Mouse (Mus musculus) lung, adult 18-20 months (tissue): Measurements from ENCODE around the gene Eif3i.

ENCODE experiments used
- DNase-seq, 2 experiments: peaks; one replicate each; pipeline ENCODE4 v3.0.0; 2022; ENCODE audit warnings: mixed read lengths in 2 of 2

The Eif3i gene

DNA sequence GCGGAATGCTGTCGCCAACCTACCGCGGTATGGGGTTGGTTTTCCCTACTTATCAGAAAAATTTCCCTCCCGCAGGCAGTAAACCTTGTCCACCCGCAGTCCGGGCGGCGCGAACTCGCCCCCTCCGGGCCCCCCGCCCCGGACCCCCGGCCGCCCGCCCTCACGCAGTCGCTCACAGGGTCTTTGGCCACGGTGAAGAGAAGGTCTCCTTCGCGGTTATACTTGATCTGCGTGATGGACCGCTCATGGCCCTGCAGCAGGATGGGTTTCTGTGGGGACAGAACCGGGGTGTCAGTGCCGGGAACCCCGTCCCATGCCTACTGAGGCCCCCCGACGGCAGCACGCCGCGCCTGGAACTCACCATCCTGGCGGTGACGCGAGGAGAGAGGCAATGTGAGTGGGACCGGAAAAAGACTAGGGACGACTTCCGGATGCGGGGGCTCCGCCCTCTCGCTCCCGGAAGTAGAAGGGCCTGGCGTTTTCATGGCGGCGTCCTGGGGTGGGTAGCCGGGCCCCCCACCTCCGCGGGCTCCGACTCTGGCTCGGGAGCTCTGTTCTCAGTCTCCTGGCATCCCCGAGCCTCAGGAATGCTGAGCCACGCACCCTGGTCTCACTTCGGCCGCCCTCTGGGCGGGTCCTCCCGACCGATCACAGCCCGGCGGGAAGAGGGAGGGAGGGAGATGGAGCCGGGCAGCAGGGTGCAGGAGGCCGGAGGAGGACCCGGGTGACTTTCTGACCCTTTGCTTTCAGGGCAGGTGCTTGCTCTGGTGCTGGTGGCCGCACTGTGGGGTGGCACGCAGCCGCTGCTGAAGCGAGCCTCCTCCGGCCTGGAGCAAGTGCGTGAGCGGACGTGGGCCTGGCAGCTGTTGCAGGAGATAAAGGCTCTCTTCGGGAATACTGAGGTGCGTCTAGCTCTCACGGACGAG lies at the start of gene Eif3i, which contains the start of gene Tmem234:
Gene Eif3i, minus strand, starts transcription at position 416 of the 926 bp plus-strand sequence.
Gene Tmem234, plus strand, starts transcription at position 436 of the 926 bp plus-strand sequence.
- peak; percentile 84 to 89 for DNase-seq

- DNase-seq, result no peak
Observed at GRCm38 (mm10) chr4:129648656-129649055, 48.2 kb upstream of the Eif3i start.

- no peak for DNase-seq
Observed at GRCm38 (mm10) chr4:129645204-129645603, 44.8 kb upstream of the Eif3i start.

- DNase-seq, result peak in 1 of 2 experiments; percentile 33
Observed at GRCm38 (mm10) chr4:129641756-129642155, 41.3 kb upstream of the Eif3i start.

GRCm38 (mm10) chr4:129640638-129641467 lies 40.4 kb upstream of the Eif3i start, which contains the start of gene Txlna:
TSS of gene Txlna (minus strand) at chr4:129641065.
- DNase-seq, result peak; percentile 97 to 98

DNA sequence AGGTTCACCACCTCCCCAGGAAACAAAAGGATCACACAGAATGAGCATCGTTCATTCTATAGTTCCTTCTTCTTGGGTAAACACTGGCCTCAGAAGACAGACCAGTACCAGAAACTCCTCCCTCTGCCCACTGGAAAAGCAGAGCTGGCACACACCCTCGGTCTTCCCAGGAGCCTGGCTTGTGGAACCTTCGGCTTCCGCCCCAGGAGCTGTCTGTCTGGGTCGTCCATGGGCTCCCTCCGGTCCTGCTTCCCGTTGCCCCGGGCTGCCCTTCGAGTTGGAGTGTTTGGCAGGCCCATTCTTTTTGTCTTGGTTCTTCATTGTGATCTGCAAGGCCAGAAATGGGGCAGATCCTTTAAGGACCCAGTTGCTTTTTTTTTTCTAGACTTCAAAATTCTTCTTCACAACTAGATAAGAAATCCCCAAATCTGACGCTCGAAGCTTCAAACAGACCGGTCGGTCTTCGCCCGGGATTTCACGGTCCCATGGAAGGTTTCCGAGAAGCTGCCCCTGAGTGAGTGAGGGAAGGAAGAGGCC lies 39.7 kb upstream of the Eif3i start:
- peak; percentile 51 to 56 for DNase-seq

DNA sequence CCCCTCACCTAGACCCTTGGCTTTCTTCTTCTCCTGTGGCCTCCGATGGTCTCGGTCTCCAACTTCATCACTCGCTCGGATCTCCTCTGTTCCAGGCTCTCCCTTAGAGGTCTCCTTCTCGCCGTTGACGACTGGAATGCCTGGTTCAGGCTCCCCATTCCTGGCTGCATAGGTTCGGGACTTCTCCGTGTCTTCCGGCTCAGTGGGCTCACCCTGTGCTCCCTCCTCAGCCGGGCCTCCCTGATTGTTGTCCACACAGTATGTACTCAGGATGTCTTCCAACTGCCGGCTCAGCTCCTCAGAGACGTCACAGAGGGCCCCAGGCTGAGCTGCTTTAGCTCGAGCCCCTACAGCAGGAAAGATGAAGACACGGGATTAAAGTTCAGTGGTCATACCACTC lies 38.8 kb upstream of the Eif3i start:
- DNase-seq, result no peak

DNA sequence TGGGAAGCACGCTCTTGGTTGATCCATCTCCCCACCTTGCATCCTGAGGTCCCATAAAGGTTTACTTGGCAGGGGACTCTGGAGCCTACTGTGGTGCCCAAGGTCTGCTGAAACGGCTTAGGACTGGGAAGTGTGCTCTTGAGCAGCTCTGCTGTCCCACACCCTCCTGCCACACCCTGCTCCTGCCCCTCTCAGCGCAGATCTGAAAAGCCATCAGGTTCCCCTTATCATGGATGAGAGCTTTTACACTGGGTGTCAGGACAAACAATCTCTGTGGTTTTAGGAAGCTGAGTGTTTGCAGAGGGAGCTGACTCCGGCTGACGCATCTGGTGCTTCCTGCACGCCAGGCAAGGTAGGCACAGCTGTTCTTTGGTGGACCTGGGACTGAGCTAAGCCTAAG lies 33.4 kb upstream of the Eif3i start:
- no peak for DNase-seq

DNA sequence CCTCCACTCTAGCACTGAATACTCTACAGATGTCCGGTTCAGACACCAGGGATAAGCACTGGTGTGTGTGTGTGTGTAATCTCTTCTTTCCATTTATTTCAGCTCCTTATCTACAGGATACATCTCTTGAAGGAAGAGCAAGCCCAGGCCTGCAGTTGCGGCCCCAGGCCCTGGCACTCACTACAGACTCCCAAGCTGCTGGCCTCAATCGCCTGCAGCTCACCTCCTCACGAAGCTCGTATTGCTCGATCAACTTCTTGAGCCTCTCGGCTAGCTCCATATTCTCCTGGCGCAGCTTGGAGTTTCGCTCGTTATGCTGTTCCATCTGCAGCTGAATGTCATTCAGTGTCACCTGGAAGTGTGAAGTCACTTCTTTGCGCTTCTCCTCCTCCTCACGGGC lies 31.4 kb upstream of the Eif3i start:
- DNase-seq, result no peak

GRCm38 (mm10) chr4:129630944-129631343 lies 30.5 kb upstream of the Eif3i start:
- peak in 1 of 2 experiments; percentile 48 for DNase-seq

DNA sequence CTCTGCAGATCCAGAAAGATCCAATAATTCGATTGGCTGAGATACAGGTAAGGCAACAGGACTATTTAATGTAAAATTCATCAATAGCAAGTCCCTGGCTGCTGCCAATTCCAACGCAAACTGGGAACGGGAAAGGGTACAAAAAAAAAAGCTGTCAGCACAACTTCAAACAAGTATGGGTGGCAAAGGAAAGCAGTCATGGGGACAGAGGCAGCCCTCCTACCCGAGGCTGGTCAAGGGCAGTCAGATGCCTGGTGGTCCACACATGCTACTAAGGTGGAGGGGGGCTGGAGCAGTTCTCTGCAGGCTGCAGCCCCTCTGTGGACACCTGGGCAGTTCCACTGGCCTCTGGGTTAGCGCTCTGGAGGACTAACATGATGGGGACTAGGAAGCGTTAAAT lies 25.6 kb upstream of the Eif3i start:
- DNase-seq, result no peak

DNA sequence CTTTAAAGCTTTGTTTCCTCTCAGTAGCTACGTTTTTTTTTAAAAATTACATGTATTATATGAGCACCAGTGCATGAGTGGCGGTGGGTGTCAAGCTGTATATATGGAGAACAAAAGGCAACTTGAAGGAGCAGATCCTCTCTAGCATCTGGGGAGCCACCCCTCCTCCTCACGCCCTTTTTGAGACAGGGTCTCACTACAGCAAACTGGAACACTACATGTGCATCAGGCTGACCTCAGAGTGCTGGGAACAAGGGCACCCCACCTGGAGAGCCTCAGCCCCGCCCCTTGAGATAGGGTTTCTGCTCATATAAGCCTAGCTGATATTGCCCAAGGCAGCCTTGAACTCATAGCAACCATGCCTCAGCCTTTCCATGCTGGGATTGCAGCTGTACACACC lies 25.0 kb upstream of the Eif3i start:
- DNase-seq, result no peak

GRCm38 (mm10) chr4:129625029-129625370 lies 24.6 kb upstream of the Eif3i start:
- DNase-seq, result peak; percentile 56 to 57

- peak; percentile 89 to 92 for DNase-seq
Observed at GRCm38 (mm10) chr4:129624281-129625028, 24.0 kb upstream of the Eif3i start.

DNA sequence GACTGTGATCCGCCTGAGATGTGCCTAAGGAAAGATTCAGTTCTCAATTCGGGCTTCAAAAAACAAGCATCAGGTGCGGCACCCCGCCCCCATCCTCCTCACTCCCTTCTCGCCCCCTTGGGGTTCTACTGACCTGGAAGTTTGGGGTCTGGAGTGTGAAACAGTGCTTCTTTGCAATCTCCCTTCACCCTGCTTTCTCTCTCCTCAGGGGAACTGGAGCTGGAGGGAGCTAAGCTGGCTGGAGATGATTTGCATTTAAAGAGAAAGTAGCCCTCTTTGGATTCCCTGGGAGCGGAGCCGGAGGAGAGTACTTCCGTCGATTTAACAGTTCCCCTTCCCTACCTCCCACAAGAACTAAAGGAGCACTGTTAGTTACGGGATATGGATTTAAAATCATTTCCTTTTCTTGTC lies 23.2 kb upstream of the Eif3i start, which contains the start of gene Ccdc28b:
Gene Ccdc28b, minus strand, starts transcription at position 267 of the 411 bp plus-strand sequence.
- peak; percentile 53 to 58 for DNase-seq

DNA sequence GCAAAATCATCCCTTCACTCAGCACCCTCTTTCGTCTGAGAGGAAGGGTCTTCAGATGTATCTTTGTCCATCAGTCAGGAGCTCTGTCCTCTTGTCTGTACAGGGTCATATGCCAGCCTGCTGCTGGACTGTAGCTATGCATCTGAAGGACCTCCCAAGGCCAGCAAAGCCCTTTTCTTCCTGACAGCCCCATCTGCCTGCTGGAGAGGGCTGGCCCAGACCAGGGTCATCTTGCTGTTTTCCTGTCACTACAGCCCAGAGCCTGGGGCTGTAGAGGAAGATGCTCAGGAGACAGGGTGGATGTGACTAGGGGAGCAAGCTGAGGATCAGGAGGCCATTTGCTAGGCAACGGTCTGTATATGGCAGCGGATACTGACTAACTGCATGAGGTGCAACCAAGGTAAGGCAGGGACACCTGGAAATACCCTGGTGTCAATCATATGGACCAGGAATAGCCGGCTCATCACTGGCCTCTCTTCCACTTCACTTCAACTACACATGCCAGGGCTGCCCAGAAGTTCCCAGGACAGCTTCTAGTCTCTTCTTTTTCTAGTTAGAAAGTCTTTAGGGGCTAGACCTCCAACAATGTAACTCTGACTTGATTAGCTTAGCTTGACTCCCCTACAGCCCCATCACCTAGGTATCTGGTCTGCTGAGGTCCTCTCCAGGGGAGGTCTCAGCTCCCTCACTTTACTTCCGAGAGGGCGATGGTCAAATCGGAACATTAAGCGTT lies 22.5 kb upstream of the Eif3i start:
- no peak for DNase-seq

GRCm38 (mm10) chr4:129622120-129622802 lies 21.8 kb upstream of the Eif3i start:
- DNase-seq, result no peak

DNA sequence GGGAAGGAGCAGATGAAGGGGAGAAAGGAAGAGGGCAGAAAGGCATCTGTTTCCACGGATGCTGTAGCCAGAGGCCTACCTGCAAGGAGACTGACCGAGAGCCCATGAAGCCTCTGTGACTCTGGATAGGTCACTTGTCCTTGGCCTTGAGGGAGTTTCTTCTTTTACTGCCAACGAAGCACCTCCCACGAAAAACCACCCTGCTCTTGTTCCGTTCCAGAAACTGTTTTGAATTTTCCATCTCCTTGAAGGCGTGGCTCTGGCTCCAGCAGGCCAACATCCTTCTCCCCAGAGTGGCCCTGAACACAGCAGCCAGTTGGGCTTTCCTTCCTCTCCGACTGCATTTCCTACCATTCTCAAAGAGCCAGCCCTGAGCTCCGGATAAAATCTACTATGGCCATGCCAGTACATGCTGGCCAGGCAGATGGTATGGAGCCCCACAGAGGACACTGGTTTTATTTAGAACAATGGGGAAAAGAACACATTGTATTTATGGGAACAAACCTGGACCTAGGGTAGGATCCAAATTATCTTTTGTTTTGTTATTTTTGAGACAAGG lies 20.9 kb upstream of the Eif3i start:
- DNase-seq, result peak; percentile 61 to 69

- DNase-seq, result no peak
Observed at GRCm38 (mm10) chr4:129620419-129621282, 20.2 kb upstream of the Eif3i start.
